Mouse (Mus musculus): ENCODE measurements around the gene Higd1a. TPM values are rescaled to one million over a fixed set of nuclear protein-coding genes. Genes with fewer than 3 reads are reported as not detected.

The Higd1a gene
- polyA plus RNA-seq, 1 experiment from 2014 or later = 186 TPM

- no peak overlapping the region for H3K4me3 ChIP-seq (ENCODE audit: low read depth, low read length)
- WGBS = 56% methylated on average over 6 of the region's 6 CpGs
- H3K4me2 ChIP-seq (replicated peaks; ENCODE audit: low read depth) = no peak overlapping the region
- H3K27ac ChIP-seq (ENCODE audit: low read depth, low read length) = no peak overlapping the region
- TF ChIP-seq CTCF (IDR thresholded peaks at IDR 0.05; ENCODE audit: low read depth) = no peak
- no peak overlapping the region for H3K9ac ChIP-seq (ENCODE audit: low read depth, low read length)
- no peak for ATAC-seq
- no peaks in the 10 kb centered on the region for H3K36me3 ChIP-seq (ENCODE audit: control insufficient read depth, insufficient read depth)
- no peaks in the 10 kb centered on the region for H3K9me3 ChIP-seq (ENCODE audit: control insufficient read depth)
- H3K4me1 ChIP-seq (replicated peaks; ENCODE audit: control insufficient read depth, insufficient read depth, low read length) = no peaks in the 10 kb centered on the region
- H3K27me3 ChIP-seq (replicated peaks; ENCODE audit: control insufficient read depth, insufficient read depth, low read length) = no peaks in the 10 kb centered on the region
Measured at GRCm38 (mm10) chr9:121815183-121815582, 43.0 kb downstream of the Higd1a start.

GRCm38 (mm10) chr9:121810081-121810821 lies 47.9 kb downstream of the Higd1a start:
- Histone ChIP-seq H3K4me3 (ENCODE audit: low read depth, low read length) (no peak overlapping the region), H3K4me2 (replicated peaks; ENCODE audit: low read depth) (no peak overlapping the region), H3K9me3 (ENCODE audit: control insufficient read depth) (no peaks in the 10 kb centered on the region), H3K36me3 (ENCODE audit: control insufficient read depth, insufficient read depth) (no peaks in the 10 kb centered on the region), H3K27ac (ENCODE audit: low read depth, low read length) (no peak overlapping the region), H3K4me1 (replicated peaks; ENCODE audit: control insufficient read depth, insufficient read depth, low read length) (no peaks in the 10 kb centered on the region), H3K27me3 (replicated peaks; ENCODE audit: control insufficient read depth, insufficient read depth, low read length) (no peaks in the 10 kb centered on the region), H3K9ac (ENCODE audit: low read depth, low read length) (no peak overlapping the region)
- TF ChIP-seq CTCF (IDR thresholded peaks at IDR 0.05; ENCODE audit: low read depth) = no peak
- WGBS = 51% methylated on average over 15 of the region's 15 CpGs
- ATAC-seq = no peak

- H3K27ac ChIP-seq (ENCODE audit: low read depth, low read length) = no peak overlapping the region
- no peaks in the 10 kb centered on the region for H3K27me3 ChIP-seq (replicated peaks; ENCODE audit: control insufficient read depth, insufficient read depth, low read length)
- H3K4me2 ChIP-seq (replicated peaks; ENCODE audit: low read depth) = no peak overlapping the region
- 76% methylated on average over 3 of the region's 3 CpGs for WGBS
- H3K4me1 ChIP-seq (replicated peaks; ENCODE audit: control insufficient read depth, insufficient read depth, low read length) = no peaks in the 10 kb centered on the region
- no peaks in the 10 kb centered on the region for H3K9me3 ChIP-seq (ENCODE audit: control insufficient read depth)
- no peak overlapping the region for H3K4me3 ChIP-seq (ENCODE audit: low read depth, low read length)
- no peak for TF ChIP-seq CTCF (IDR thresholded peaks at IDR 0.05; ENCODE audit: low read depth)
- no peak overlapping the region for H3K9ac ChIP-seq (ENCODE audit: low read depth, low read length)
- ATAC-seq = no peak
- no peaks in the 10 kb centered on the region for H3K36me3 ChIP-seq (ENCODE audit: control insufficient read depth, insufficient read depth)
Measured at GRCm38 (mm10) chr9:121808511-121808910, 49.7 kb downstream of the Higd1a start.

- 63% methylated on average over 7 of the region's 7 CpGs for WGBS
- no peak for TF ChIP-seq CTCF (IDR thresholded peaks at IDR 0.05; ENCODE audit: low read depth)
- Histone ChIP-seq H3K4me3 (ENCODE audit: low read depth, low read length) (no peak overlapping the region), H3K9ac (ENCODE audit: low read depth, low read length) (no peak overlapping the region), H3K36me3 (ENCODE audit: control insufficient read depth, insufficient read depth) (no peaks in the 10 kb centered on the region), H3K4me1 (replicated peaks; ENCODE audit: control insufficient read depth, insufficient read depth, low read length) (no peaks in the 10 kb centered on the region), H3K9me3 (ENCODE audit: control insufficient read depth) (no peaks in the 10 kb centered on the region), H3K4me2 (replicated peaks; ENCODE audit: low read depth) (no peak overlapping the region), H3K27ac (ENCODE audit: low read depth, low read length) (no peak overlapping the region), H3K27me3 (replicated peaks; ENCODE audit: control insufficient read depth, insufficient read depth, low read length) (no peaks in the 10 kb centered on the region)
- ATAC-seq = no peak
Measured at GRCm38 (mm10) chr9:121807947-121808346, 50.2 kb downstream of the Higd1a start.

GRCm38 (mm10) chr9:121807546-121807945 lies 50.6 kb downstream of the Higd1a start:
- no peaks in the 10 kb centered on the region for H3K9me3 ChIP-seq (ENCODE audit: control insufficient read depth)
- no peaks in the 10 kb centered on the region for H3K27me3 ChIP-seq (replicated peaks; ENCODE audit: control insufficient read depth, insufficient read depth, low read length)
- H3K4me1 ChIP-seq (replicated peaks; ENCODE audit: control insufficient read depth, insufficient read depth, low read length) = no peaks in the 10 kb centered on the region
- 71% methylated on average over 1 of the region's 1 CpGs for WGBS
- ATAC-seq = no peak
- no peak overlapping the region for H3K27ac ChIP-seq (ENCODE audit: low read depth, low read length)
- no peak overlapping the region for H3K4me3 ChIP-seq (ENCODE audit: low read depth, low read length)
- no peak for TF ChIP-seq CTCF (IDR thresholded peaks at IDR 0.05; ENCODE audit: low read depth)
- no peak overlapping the region for H3K9ac ChIP-seq (ENCODE audit: low read depth, low read length)
- H3K4me2 ChIP-seq (replicated peaks; ENCODE audit: low read depth) = no peak overlapping the region
- H3K36me3 ChIP-seq (ENCODE audit: control insufficient read depth, insufficient read depth) = no peaks in the 10 kb centered on the region

GRCm38 (mm10) chr9:121802747-121803146 lies 55.4 kb downstream of the Higd1a start:
- no peaks in the 10 kb centered on the region for H3K27me3 ChIP-seq (replicated peaks; ENCODE audit: control insufficient read depth, insufficient read depth, low read length)
- no peak for TF ChIP-seq CTCF (IDR thresholded peaks at IDR 0.05; ENCODE audit: low read depth)
- 47% methylated on average over 7 of the region's 7 CpGs for WGBS

More at GRCm38 (mm10) chr9:121802747-121803146, 55.4 kb downstream of the Higd1a start:
- Histone ChIP-seq H3K4me3 (ENCODE audit: low read depth, low read length) (no peak overlapping the region), H3K4me1 (replicated peaks; ENCODE audit: control insufficient read depth, insufficient read depth, low read length) (0 out of 2 replicates have a peak, but pooled peaks cover 5% of the 10 kb centered on the region), H3K9ac (ENCODE audit: low read depth, low read length) (no peak overlapping the region), H3K4me2 (replicated peaks; ENCODE audit: low read depth) (no peak overlapping the region), H3K27ac (ENCODE audit: low read depth, low read length) (no peak overlapping the region), H3K9me3 (ENCODE audit: control insufficient read depth) (no peaks in the 10 kb centered on the region), H3K36me3 (ENCODE audit: control insufficient read depth, insufficient read depth) (no peaks in the 10 kb centered on the region)
- no peak for ATAC-seq

All from intestine, postnatal 0 days (tissue).